Mouse (Mus musculus) liver, postnatal 0 days (tissue): ENCODE data around the gene BC003965. TPM values are rescaled to one million over a fixed set of nuclear protein-coding genes. Genes with fewer than 3 reads are reported as not detected.
A peak's percentile ranks its signal among the peaks of the same experiment; 100 is the strongest.
"Not testable (repeated sequence)": the region's sequence is repeated elsewhere in the genome, so short reads cannot be mapped to it uniquely, and the experiment has no call there.

Experiments
- ATAC-seq: fragments of 200-750 bp; cut with Nextera tagmentation; 2 replicates; pipeline ENCODE4 v1.8.0; 2017; ENCODE audit warnings: mild to moderate bottlenecking, moderate library complexity
- DNase-seq: peaks from one replicate; pipeline ENCODE4 v3.0.0-alpha.2; 2016
- H3K27ac ChIP-seq: fragments of 300-500 bp; sonication (generic); 2 replicates; pipeline ENCODE4 v1.5.1; 2014; ENCODE audit warnings: antibody characterized with exemption, moderate library complexity, mild to moderate bottlenecking, low read depth
- H3K27me3 ChIP-seq: fragments of 300-500 bp; sonication (generic); 2 replicates; pipeline ENCODE4 v1.6.1; 2014; ENCODE audit warnings: low read length, control low read depth, mixed read lengths; ENCODE audit not compliant: insufficient read depth
- H3K36me3 ChIP-seq: fragments of 300-500 bp; sonication (generic); replicated peaks from 2 replicates; pipeline ENCODE4 v1.6.1; 2014; ENCODE audit warnings: mild to moderate bottlenecking, control low read depth, low read length, moderate library complexity, mixed read lengths; ENCODE audit not compliant: insufficient read depth
- H3K4me1 ChIP-seq: fragments of 300-500 bp; sonication (generic); 2 replicates; pipeline ENCODE4 v1.6.1; 2014; ENCODE audit warnings: antibody characterized with exemption, mild to moderate bottlenecking, control low read depth; ENCODE audit not compliant: insufficient read depth
- H3K4me2 ChIP-seq: fragments of 300-500 bp; sonication (generic); 2 replicates; pipeline ENCODE4 v1.6.1; 2014; ENCODE audit warnings: low read depth, mild to moderate bottlenecking, low read length, moderate library complexity, mixed read lengths
- H3K4me3 ChIP-seq: fragments of 300-500 bp; sonication (generic); 2 replicates; pipeline ENCODE4 v1.5.1; 2014; ENCODE audit warnings: low read depth, low read length
- H3K9ac ChIP-seq: fragments of 300-500 bp; sonication (generic); replicated peaks from 2 replicates; pipeline ENCODE4 v1.6.1; 2014; ENCODE audit warnings: mild to moderate bottlenecking, moderate library complexity
- H3K9me3 ChIP-seq: fragments of 300-500 bp; sonication (generic); 2 replicates; pipeline ENCODE4 v1.6.1; 2016; ENCODE audit warnings: mild to moderate bottlenecking, control low read depth, low read length, mixed read lengths
- CTCF ChIP-seq: sonication (generic); IDR thresholded peaks from 2 replicates; pipeline ENCODE4 v1.5.1; 2016; ENCODE audit warnings: antibody characterized with exemption, low read depth
- EP300 ChIP-seq: IDR thresholded peaks from 2 replicates; pipeline ENCODE4 v1.6.1; 2016; ENCODE audit warnings: antibody characterized with exemption, low read depth, mild to moderate bottlenecking
- WGBS: fragments of 180-500 bp; shearing (Covaris S2); extraction: QIAGEN DNeasy Blood & Tissue Kit; methylation state at CpG from one replicate; pipeline ENCODE4 v1.1.7; 2014; ENCODE audit not compliant: insufficient replicate concordance; 5-methylcytosine and 5-hydroxymethylcytosine counted together
- polyA plus RNA-seq: library from polyadenylated mRNA; unstranded; fragments of >200 nt; fragmentation: Nextera tagmentation; extraction: Ambion mirVana; gene quantifications from 2 replicates; pipeline ENCODE4 v1.2.1, GENCODE M21; 2015

Gene BC003965
- polyA plus RNA-seq, 1 experiment from 2014 or later: 15.8 TPM

- TF ChIP-seq CTCF: no peak
- peak; percentile 55; the same call in 1 of the 2 replicates for TF ChIP-seq EP300
- WGBS: 15% methylated on average over 6 of the region's 6 CpGs
- Histone ChIP-seq H3K4me2 (peak overlapping the region; percentile 91), H3K9ac (peak overlapping the region; percentile 73), H3K4me1 (peaks cover 46% of the 10 kb centered on the region), H3K27me3 (no peaks in the 10 kb centered on the region), H3K36me3 (peaks cover 18% of the 10 kb centered on the region), H3K9me3 (no peaks in the 10 kb centered on the region), H3K4me3 (peak overlapping the region; percentile 67), H3K27ac (peak overlapping the region; percentile 84)
- ATAC-seq: peak; percentile 55
- no peak for DNase-seq
Measured at GRCm38 (mm10) chr17:25222951-25223601, 38.7 kb downstream of the BC003965 start.

- Histone ChIP-seq H3K27ac (peak overlapping the region; percentile 84), H3K4me1 (peaks cover 46% of the 10 kb centered on the region)
Measured at GRCm38 (mm10) chr17:25224586-25225222, 40.4 kb downstream of the BC003965 start.

GRCm38 (mm10) chr17:25225659-25226058 is 41.3 kb downstream of the BC003965 start:
- H3K27ac ChIP-seq: peak overlapping the region; percentile 84
- TF ChIP-seq EP300 (peak; percentile 75), CTCF (no peak)
- no peaks in the 10 kb centered on the region for H3K27me3 ChIP-seq
- no peaks in the 10 kb centered on the region for H3K9me3 ChIP-seq
- peak overlapping the region; percentile 48 for H3K4me2 ChIP-seq
- ATAC-seq (peak; percentile 56), DNase-seq (no peak)
- H3K4me3 ChIP-seq: peak overlapping the region; percentile 6; the same call in 1 of the 2 replicates
- WGBS: 45% methylated on average over 4 of the region's 4 CpGs
- peaks cover 46% of the 10 kb centered on the region for H3K4me1 ChIP-seq
- peak overlapping the region; percentile 46 for H3K9ac ChIP-seq
- H3K36me3 ChIP-seq: peaks cover 24% of the 10 kb centered on the region

More at GRCm38 (mm10) chr17:25224586-25225222, 40.4 kb downstream of the BC003965 start:
- Histone ChIP-seq H3K9me3 (no peaks in the 10 kb centered on the region), H3K9ac (peak overlapping the region; percentile 73), H3K4me3 (peak overlapping the region; percentile 67), H3K27me3 (no peaks in the 10 kb centered on the region), H3K36me3 (peaks cover 21% of the 10 kb centered on the region), H3K4me2 (peak overlapping the region; percentile 91)
- 60% methylated on average over 7 of the region's 7 CpGs for WGBS
- no peak for DNase-seq
- no peak for ATAC-seq
- TF ChIP-seq EP300: no peak
- TF ChIP-seq CTCF: peak; percentile 18; the same call in 1 of the 2 replicates

- Histone ChIP-seq H3K4me1 (peaks cover 31% of the 10 kb centered on the region), H3K4me2 (no peak overlapping the region), H3K4me3 (no peak overlapping the region), H3K27me3 (no peaks in the 10 kb centered on the region), H3K9me3 (no peaks in the 10 kb centered on the region), H3K36me3 (peaks cover 33% of the 10 kb centered on the region), H3K27ac (no peak overlapping the region), H3K9ac (no peak overlapping the region)
- WGBS: 74% methylated on average over 5 of the region's 5 CpGs
- TF ChIP-seq EP300: no peak
- TF ChIP-seq CTCF: no peak
- DNase-seq (no peak), ATAC-seq (no peak)
Measured at GRCm38 (mm10) chr17:25227991-25228390, 43.6 kb downstream of the BC003965 start.

- H3K4me1 ChIP-seq: peaks cover 12% of the 10 kb centered on the region; the same call in 1 of the 2 replicates
- not testable (repeated sequence) for DNase-seq, H3K27ac ChIP-seq, H3K9me3 ChIP-seq, H3K27me3 ChIP-seq, H3K9ac ChIP-seq, H3K4me2 ChIP-seq, H3K4me3 ChIP-seq, ATAC-seq
- peaks cover 41% of the 10 kb centered on the region for H3K36me3 ChIP-seq
- WGBS: 75% methylated on average over 12 of the region's 17 CpGs
Measured at GRCm38 (mm10) chr17:25230014-25230655, 45.8 kb downstream of the BC003965 start.

GRCm38 (mm10) chr17:25230700-25231099 is 46.3 kb downstream of the BC003965 start:
- Histone ChIP-seq H3K27ac (no peak overlapping the region), H3K4me2 (no peak overlapping the region), H3K36me3 (peaks cover 45% of the 10 kb centered on the region), H3K4me3 (no peak overlapping the region), H3K4me1 (peaks cover 8% of the 10 kb centered on the region; the same call in 1 of the 2 replicates), H3K9ac (no peak overlapping the region), H3K9me3 (no peaks in the 10 kb centered on the region), H3K27me3 (no peaks in the 10 kb centered on the region)
- no peak for TF ChIP-seq EP300
- TF ChIP-seq CTCF: no peak
- ATAC-seq (no peak), DNase-seq (no peak)
- WGBS: 98% methylated on average over 3 of the region's 3 CpGs

- WGBS: 98% methylated on average over 3 of the region's 11 CpGs
- not testable (repeated sequence) for DNase-seq
Measured at GRCm38 (mm10) chr17:25231621-25232020, 47.3 kb downstream of the BC003965 start.

More at GRCm38 (mm10) chr17:25231621-25232020, 47.3 kb downstream of the BC003965 start:
- H3K4me2 ChIP-seq, H3K27me3 ChIP-seq, H3K9me3 ChIP-seq, H3K4me1 ChIP-seq, H3K27ac ChIP-seq, ATAC-seq, H3K9ac ChIP-seq, H3K4me3 ChIP-seq: not testable (repeated sequence)
- H3K36me3 ChIP-seq: peaks cover 42% of the 10 kb centered on the region
